Mouse (Mus musculus) kidney, adult 2 months (tissue): ENCODE measurements at regions not wholly inside any gene's neighbourhood (a gene's known extent, or its start where the extent isn't known, plus 50 kb on each side); places are given as distances from the start of the nearest gene placed in this dataset.

ENCODE experiments used
- CTCF ChIP-seq: fragments of 200-500 bp; conservative IDR thresholded peaks from 2 replicates; pipeline ENCODE4 v1.5.1; 2011; ENCODE audit warnings: low read depth, mild to moderate bottlenecking, control low read depth, low read length, moderate library complexity, mixed read lengths; ENCODE audit not compliant: insufficient read depth, insufficient read length
- POLR2A ChIP-seq: fragments of 200-500 bp; IDR thresholded peaks from one replicate; pipeline ENCODE4 v1.6.1; 2011; ENCODE audit warnings: low read depth, low read length, control low read depth

DNA sequence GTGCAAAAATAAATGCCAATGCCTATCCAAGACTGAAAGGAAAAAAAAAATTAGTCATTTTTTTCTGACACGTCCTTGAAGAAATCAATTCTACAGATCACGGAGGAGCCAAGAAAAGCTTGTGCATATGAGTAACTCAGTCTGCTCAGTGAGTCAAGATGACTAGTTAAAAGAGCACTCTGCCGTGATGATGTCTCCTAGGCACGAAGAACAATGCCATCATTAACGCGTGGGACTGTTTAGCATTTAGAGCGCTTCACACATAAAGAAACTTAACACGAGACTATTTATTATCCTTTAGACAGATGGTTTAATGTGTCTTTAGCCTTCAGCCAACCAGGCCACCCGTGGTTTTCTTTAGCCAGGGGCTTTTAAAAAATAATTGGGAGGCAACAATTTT, 229.8 kb downstream of the Olfm4 start:
- TF ChIP-seq CTCF (no peak), POLR2A (no peak)
